Mouse (Mus musculus): ENCODE data around the gene Sorcs2.

The Sorcs2 gene

DNA sequence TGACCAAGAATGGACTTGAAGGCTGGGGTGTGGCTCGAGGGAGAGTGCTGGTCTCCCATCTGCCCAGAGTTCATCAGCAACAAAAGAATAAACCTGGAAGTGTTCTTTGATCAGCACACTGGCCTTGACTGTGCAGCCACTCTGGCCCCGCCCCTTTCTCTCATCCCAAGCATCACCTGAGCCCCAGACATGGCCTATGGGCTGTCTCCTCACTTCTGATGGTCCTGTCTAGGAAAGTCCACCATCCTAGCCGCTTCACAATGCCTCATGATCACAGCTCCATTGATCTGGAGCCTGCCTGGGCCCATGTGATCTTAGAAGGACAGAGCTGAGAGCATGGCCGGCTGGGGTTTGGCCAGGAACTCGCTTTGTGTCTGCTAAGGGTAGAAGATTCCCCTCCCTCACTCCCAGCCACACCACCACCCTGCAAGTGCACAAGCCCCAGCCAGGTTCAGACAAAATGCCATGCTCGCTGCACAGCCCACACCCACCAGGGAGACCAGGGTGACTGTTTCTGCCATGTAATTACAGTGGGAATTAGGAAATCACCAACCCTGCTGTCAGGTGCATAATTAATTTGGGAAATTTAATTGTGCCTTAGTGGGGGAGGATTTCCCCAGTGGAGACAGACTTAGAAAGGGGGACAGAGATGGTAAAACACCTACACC, 231.5 kb downstream of the Sorcs2 start:
- no peak for DNase-seq

GRCm38 (mm10) chr5:36165424-36166302, 232.3 kb downstream of the Sorcs2 start:
- no peak for DNase-seq

- DNase-seq = no peak
Observed at GRCm38 (mm10) chr5:36154879-36155485, 243.0 kb downstream of the Sorcs2 start.

DNA sequence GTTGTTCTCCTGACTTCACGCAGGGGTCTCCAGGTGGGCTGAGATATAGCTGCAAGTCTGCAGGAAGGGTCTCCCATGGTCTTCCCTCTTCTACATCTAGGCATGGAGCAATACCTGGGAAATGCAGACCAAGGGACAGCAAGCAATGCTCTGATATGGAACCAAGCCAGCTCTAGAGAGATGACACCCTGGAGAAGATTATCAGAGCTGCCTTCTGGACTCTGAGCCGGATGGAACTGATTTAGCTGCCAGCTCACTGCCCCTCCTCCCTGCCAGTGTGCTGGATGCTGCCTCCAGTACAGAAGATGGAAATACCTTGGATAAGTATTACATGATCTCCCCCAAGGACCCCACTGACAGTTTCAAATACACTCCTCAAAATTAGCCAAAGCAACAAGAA, 244.7 kb downstream of the Sorcs2 start:
- DNase-seq = peak in 1 of 2 experiments; percentile 8

- no peak for DNase-seq
Observed at GRCm38 (mm10) chr5:36151086-36151485, 246.9 kb downstream of the Sorcs2 start.

GRCm38 (mm10) chr5:36149098-36149497, 248.8 kb downstream of the Sorcs2 start:
- DNase-seq = no peak

GRCm38 (mm10) chr5:36146589-36146988, 251.3 kb downstream of the Sorcs2 start:
- DNase-seq = no peak

GRCm38 (mm10) chr5:36144560-36144959, 253.4 kb downstream of the Sorcs2 start:
- no peak for DNase-seq

GRCm38 (mm10) chr5:36141676-36142255, 256.2 kb downstream of the Sorcs2 start:
- DNase-seq = no peak

- DNase-seq = peak in 1 of 2 experiments; percentile 20
Observed at GRCm38 (mm10) chr5:36141112-36141511, 256.8 kb downstream of the Sorcs2 start.

DNA sequence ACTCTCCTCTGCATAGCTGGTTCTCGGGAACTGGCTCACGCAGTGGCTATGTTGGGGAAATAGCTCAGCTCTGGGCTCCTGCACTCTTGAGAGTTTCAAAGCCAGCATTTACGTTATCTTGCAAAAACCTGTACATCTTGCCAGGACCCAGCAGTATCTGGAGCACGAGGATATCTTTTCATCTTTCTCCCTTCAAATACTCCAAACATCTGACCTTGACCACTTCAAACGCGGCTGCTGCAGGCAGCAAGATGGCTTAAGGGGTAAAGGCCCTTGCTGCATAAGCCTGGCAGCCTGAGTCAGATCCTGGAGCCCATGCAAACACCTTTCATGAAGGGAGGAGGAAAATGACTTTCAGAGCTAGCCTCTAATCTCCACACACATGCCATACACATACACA, 258.2 kb downstream of the Sorcs2 start:
- DNase-seq = no peak

- no peak for DNase-seq
Observed at GRCm38 (mm10) chr5:36135874-36136542, 261.9 kb downstream of the Sorcs2 start.

DNA sequence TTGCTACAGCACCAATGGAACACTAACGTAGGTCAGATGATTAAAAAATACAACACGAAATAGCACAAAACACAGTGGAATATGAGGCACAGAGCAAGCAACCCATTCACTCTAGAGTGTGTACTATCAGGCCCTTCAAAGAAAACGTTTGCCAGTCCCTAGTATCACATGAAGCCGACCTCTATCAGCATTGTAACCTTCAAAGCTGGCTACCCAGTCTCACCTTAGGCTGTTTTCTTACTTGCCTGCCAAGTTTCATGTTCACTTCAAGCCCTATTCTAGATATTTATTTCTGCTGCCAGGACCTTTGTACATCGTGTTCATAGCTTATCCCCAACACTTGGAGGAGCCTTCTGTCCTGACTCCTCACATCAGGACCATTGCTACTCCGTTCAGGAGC, 263.6 kb downstream of the Sorcs2 start:
- no peak for DNase-seq

GRCm38 (mm10) chr5:36133893-36134292, 264.0 kb downstream of the Sorcs2 start:
- no peak for DNase-seq

GRCm38 (mm10) chr5:36130393-36131011, 267.4 kb downstream of the Sorcs2 start:
- DNase-seq = peak; percentile 8 to 10

- no peak for DNase-seq
Observed at GRCm38 (mm10) chr5:36129661-36130060, 268.3 kb downstream of the Sorcs2 start.

DNA sequence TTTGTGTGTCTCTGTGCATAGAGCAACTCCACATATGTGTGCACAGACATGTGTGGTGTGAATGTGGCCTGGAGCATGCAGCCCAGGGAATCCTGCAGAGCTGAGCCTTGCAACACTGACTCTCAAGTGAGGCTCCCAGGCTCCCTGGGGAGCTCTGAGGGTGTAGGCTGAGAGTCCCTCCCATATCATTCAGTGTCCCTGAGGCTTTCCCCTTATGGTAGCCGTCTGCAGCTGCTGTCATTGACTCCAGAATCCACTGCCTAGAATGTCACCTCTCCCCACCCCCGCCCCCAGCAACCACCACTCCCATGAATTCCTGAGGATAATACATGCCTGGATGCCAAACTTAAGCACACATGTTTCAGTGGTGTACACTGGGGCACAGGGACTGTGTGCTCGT, 269.4 kb downstream of the Sorcs2 start:
- no peak for DNase-seq

DNA sequence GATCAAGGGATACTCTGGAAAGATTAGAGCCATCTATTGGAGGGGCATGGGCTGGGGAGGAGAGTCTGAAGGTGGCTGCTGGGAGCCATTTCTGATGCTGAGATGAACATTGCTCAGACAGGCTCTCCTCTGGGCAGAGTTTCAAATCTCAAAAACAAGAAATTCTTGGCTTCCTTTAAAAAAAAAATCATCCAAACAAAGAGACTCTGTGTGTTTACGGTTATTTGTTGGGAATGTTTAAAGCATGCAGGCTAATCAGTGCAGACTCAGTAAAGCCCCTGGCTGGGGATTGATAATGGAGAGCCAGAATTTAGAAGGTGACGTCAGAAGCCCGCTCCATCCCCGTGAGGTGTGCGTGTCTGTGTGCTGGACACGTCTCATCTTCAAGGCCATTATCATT, 272.9 kb downstream of the Sorcs2 start:
- DNase-seq = no peak

- DNase-seq = no peak
Observed at GRCm38 (mm10) chr5:36122987-36123386, 275.0 kb downstream of the Sorcs2 start.

GRCm38 (mm10) chr5:36120931-36121341, 277.0 kb downstream of the Sorcs2 start:
- no peak for DNase-seq

GRCm38 (mm10) chr5:36118061-36118460, 279.9 kb downstream of the Sorcs2 start:
- no peak for DNase-seq

GRCm38 (mm10) chr5:36115519-36115918, 282.4 kb downstream of the Sorcs2 start:
- no peak for DNase-seq
